Mouse (Mus musculus) T-helper 2 cell (primary cell): Measurements from ENCODE around the gene Serpina7.

Source experiments
- in situ Hi-C: fragments of 300-600 bp; cut with MboI, MseI; formaldehyde crosslinking; loops from one replicate; pipeline ENCODE4 v1.15.1; 2025; ENCODE audit warnings: high pct_unique_total_duplicates

The Serpina7 gene

GRCm38 (mm10) chrX:139085077-139085476 is at the start of gene Serpina7:
Gene Serpina7, minus strand, starts transcription at chrX:139085236.
- in situ Hi-C loops: no loop called here

GRCm38 (mm10) chrX:139134031-139134430 is 49.0 kb upstream of the Serpina7 start:
- in situ Hi-C loops: no loop called here

GRCm38 (mm10) chrX:139097197-139097596 is 12.2 kb upstream of the Serpina7 start:
- in situ Hi-C loops: no loop called here

GRCm38 (mm10) chrX:139085943-139086342 is 907 bp upstream of the Serpina7 start, which contains the start of gene 4930513O06Rik:
Gene 4930513O06Rik, plus strand, starts transcription at chrX:139086243.
- in situ Hi-C loops: no loop called here

GRCm38 (mm10) chrX:139078493-139078892 is 6.5 kb downstream of the Serpina7 start:
- in situ Hi-C loops: no loop called here

- in situ Hi-C loops: no loop called here
Measured at GRCm38 (mm10) chrX:139064078-139064477, 21.0 kb downstream of the Serpina7 start.

GRCm38 (mm10) chrX:139053149-139053548 is 31.9 kb downstream of the Serpina7 start:
- in situ Hi-C loops: no loop called here

- in situ Hi-C loops: no loop called here
Measured at GRCm38 (mm10) chrX:139051976-139052375, 33.1 kb downstream of the Serpina7 start.

- in situ Hi-C loops: no loop called here
Measured at GRCm38 (mm10) chrX:139041148-139041547, 43.9 kb downstream of the Serpina7 start.

GRCm38 (mm10) chrX:139039314-139039713 is 45.7 kb downstream of the Serpina7 start:
- in situ Hi-C loops: no loop called here

GRCm38 (mm10) chrX:139037666-139038065 is 47.4 kb downstream of the Serpina7 start:
- in situ Hi-C loops: no loop called here
